Mouse (Mus musculus) ZHBTc4 (cell line): ENCODE measurements around the gene BC030500.

ENCODE experiments used
- DNase-seq: peaks from one replicate; pipeline ENCODE4 v3.0.0-alpha.2; 2011; ENCODE audit warnings: low read depth, low spot score

BC030500 gene

GRCm38 (mm10) chr8:58911677-58912076 is at the start of gene BC030500:
Gene BC030500, plus strand, starts transcription at chr8:58911755.
- DNase-seq: peak; percentile 1

DNA sequence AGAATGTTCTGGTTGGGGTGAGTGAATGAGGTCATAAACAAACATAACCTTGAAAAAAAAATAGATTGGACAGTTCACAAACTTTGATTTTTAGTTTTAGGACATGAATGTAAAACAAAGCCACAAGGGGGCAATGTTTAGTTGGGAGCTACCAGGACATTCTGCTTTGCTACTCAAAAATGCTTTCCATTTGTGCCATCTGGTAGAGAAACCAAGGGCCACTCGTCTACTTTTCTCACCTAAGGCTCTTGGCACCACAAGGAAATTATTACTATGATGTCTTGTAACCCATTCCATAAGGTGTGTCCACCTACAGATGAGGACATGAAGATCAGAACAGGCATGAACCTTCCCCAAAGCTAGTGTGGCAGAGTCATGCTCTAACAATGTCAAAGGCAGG is 25.1 kb upstream of the BC030500 start:
- peak; percentile 12 for DNase-seq

DNA sequence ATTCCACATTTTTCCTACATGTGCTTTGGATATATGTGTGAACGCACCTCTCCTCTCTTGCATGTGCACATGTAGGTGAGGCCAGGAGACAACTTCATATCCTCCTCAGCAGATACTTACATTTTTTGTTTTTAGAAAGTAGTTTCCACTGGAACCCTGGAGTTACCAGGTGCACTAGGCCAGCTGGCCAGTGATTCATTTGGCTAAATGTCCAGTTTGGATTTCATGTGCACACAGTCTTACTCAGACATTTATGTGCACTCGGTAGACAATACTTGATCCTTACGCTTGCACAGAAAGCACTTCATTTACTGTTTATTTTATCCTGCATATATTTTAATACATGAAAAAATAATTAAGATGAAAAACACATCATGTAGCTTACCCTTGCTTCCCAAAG is 21.0 kb upstream of the BC030500 start:
- DNase-seq: no peak

GRCm38 (mm10) chr8:58895960-58896359 is 15.6 kb upstream of the BC030500 start:
- DNase-seq: no peak

- DNase-seq: no peak
Observed at GRCm38 (mm10) chr8:58904465-58904864, 7.1 kb upstream of the BC030500 start.

DNA sequence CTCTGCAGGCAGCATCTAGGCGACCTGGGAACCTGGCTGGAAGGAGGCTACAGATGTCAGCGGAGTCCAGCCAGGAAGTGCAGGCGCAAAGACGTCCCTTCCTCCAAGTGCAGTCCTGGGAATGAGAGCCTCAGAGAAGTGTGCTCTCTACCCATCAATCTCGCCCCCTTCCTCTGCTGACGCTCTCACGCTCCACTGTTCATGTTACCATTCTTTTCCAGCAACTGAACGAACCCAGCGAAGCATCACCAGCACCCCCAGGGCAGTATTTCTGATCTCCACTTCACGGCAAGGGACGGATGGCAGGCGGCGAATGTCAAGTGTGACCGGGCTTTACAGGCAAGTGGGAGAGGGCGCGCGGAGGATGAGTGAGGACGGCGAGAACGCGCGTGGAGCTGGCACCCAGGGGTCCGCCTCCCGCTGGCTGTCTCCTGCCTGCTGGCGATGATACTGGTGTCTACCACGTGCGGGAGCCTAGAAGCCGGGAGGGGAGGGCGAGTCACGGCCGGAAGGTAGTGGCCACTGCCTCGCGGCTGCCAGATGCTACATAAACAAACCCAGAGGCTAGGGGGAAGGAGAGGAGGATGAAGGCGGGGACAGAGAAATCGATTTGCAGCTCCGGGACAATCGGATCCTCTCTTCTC is 763 bp downstream of the BC030500 start, which contains the start of gene Galntl6:
Gene Galntl6, minus strand, starts transcription at position 445 of the 644 bp plus-strand sequence.
- peak; percentile 25 for DNase-seq

DNA sequence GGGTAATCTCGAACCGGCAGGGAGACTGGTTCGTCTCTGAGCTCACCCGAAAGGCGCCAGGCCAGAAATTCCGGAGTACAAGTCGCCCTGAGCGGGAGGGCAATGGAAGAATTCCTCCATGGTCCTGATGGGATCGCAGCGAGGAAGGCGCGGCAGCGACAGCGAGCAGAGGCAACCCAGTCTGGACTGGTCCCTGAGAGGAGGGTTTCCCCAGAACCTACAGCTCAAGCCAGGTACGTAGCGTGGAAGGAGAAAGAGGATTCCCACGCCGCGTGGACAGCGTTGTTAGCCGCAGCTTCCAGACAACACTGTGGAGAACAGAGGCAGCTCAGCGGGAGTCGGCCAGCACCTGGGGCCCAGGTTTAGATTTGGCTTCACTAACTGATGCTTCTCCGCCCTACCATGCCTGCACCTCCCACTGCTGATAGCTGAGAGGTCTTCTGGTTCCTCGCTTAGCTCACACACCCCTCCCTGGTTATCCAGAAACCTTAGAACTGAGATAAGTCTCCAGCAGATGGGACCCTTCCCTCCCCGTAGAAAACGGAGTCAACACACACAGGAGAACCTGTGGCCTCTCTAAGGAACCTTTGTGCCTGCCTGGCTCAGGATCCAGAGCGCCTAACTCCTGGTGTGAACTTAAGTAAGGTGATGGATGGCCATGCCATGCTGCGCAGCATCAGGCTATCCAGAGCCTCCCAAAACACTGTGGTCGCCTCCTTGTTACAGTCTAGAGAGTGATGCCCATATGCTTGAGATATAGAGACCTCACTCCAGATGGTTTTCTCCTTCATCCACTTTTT is 1.5 kb downstream of the BC030500 start:
- DNase-seq: peak; percentile 45

DNA sequence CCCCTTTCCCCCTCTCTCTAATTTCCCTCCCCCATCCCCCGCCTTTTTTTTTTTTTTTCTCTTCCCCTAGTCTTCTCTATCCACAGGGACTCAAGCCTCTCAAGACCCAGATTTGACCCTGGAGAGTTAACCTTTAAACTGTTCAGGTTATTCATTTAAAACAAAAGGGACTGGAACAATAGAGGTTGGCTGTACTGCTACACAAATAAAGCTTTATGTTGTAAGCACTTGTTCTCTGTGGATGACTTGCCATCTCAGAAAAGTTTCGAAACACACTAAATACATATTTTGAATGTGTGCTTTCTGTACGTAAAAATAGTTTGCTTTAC is 2.0 kb downstream of the BC030500 start:
- peak; percentile 18 for DNase-seq

DNA sequence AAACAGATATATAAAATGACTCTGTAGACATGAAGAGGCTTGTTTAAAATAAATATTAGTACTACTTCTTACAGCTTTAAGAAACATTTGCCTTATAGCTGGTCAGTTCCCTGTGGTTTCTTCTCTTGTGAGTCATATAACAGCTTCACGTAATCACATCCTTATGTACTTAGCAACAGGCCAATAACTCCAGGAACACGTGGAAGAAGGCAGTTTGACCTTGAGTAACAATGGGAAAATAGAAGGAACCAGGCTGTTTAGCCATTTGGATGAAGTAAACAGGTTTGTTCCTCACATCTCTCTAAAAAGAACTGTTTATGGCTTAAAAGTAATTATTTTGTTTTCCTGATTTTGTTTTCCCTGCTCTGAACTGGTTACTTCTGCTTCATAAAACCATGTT is 3.6 kb downstream of the BC030500 start:
- DNase-seq: no peak

GRCm38 (mm10) chr8:58931066-58931465 is 19.5 kb downstream of the BC030500 start:
- DNase-seq: no peak

DNA sequence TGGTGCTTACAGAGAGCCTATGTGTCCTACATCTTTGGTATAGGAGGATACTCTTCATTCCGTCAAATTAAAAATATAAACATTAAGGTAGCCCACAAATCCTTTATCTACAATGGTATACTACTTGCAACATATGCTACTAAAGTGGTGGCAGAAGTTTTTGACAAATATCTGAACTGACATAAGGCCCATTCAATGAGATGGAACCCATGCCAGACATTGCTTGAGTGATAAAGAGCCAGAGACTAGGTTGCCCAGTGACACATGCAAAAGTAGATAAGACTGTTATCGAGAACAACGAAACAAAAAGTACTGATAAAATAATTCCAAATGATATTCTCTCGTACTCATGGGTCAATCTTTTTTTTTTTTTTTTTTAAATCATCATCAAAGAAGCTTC is 32.2 kb downstream of the BC030500 start:
- no peak for DNase-seq

- no peak for DNase-seq
Observed at GRCm38 (mm10) chr8:58957195-58957739, 45.7 kb downstream of the BC030500 start.
